Mouse (Mus musculus) thymus, adult 2 months (tissue): ENCODE data around the gene Nexn. TPM values are rescaled to one million over a fixed set of nuclear protein-coding genes. Genes with fewer than 3 reads are reported as not detected.

Experiments
- DNase-seq: peaks from one replicate; pipeline ENCODE4 v3.0.0; 2021
- H3K27ac ChIP-seq: fragments of 200-500 bp; 2 replicates; pipeline ENCODE4 v1.5.1; 2012; ENCODE audit warnings: low read length, control low read depth; ENCODE audit not compliant: control insufficient read depth, insufficient read depth
- H3K27me3 ChIP-seq: fragments of 200-500 bp; 2 replicates; pipeline ENCODE4 v1.6.1; 2012; ENCODE audit warnings: mild to moderate bottlenecking, low read length, moderate library complexity, mixed read lengths; ENCODE audit not compliant: control insufficient read depth, insufficient read depth
- H3K36me3 ChIP-seq: fragments of 200-500 bp; 2 replicates; pipeline ENCODE4 v1.6.1; 2012; ENCODE audit warnings: mild to moderate bottlenecking, low read length, moderate library complexity; ENCODE audit not compliant: control insufficient read depth, insufficient read depth
- H3K4me1 ChIP-seq: fragments of 200-500 bp; replicated peaks from 2 replicates; pipeline ENCODE4 v1.6.1; 2012; ENCODE audit warnings: low read length; ENCODE audit not compliant: control insufficient read depth, insufficient read depth
- H3K4me3 ChIP-seq: fragments of 200-500 bp; 2 replicates; pipeline ENCODE4 v1.5.1; 2012; ENCODE audit warnings: mild to moderate bottlenecking, low read length, control low read depth, moderate library complexity; ENCODE audit not compliant: control insufficient read depth, insufficient read depth
- CTCF ChIP-seq: fragments of 200-500 bp; IDR thresholded peaks from 2 replicates; pipeline ENCODE4 v1.5.1; 2012; ENCODE audit warnings: mild to moderate bottlenecking, control low read depth, low read length, moderate library complexity, borderline replicate concordance; ENCODE audit not compliant: control insufficient read depth, poor library complexity, insufficient read depth; ENCODE audit errors: extremely low read depth
- POLR2A ChIP-seq: fragments of 200-500 bp; IDR thresholded peaks from 2 replicates; pipeline ENCODE4 v1.6.1; 2012; ENCODE audit warnings: mild to moderate bottlenecking, low read length, control low read depth, moderate library complexity; ENCODE audit not compliant: control insufficient read depth, poor library complexity, insufficient read depth; ENCODE audit errors: extremely low read depth
- WGBS: fragments of 180-500 bp; shearing (Covaris S2); methylation state at CpG from one replicate; pipeline ENCODE4 v1.1.7; 2018; 5-methylcytosine and 5-hydroxymethylcytosine counted together
- polyA plus RNA-seq: library from polyadenylated mRNA; depleted of rRNA; stranded (reverse); fragments of >200 nt; gene quantifications from 2 replicates; pipeline ENCODE4 v1.2.3, GENCODE M21; 2012

Gene Nexn
- polyA plus RNA-seq, 1 experiment: 0.31 TPM

DNA sequence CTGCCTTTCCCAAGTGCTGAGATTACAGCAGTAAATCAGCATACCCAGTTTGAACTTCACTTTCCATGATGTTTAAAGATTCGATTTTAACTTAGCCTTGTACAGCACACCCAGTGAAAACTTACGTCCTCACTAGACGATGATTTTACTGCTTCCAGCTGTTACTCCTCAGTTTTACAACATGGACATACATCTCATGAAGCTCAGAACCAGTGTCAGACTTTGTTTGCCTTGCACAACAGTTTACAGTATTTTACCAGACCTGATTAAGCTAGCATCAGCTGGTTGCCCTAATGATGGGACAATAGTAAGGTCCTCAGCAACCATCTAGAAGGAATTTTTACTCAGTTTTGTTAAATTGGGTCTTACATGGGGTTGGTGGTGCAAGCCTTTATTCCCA lies 25.1 kb downstream of the Nexn start:
- WGBS: 93% methylated on average over 3 of the region's 3 CpGs
- Histone ChIP-seq H3K27me3 (no peaks in the 10 kb centered on the region), H3K27ac (no peak overlapping the region), H3K36me3 (peaks cover 15% of the 10 kb centered on the region), H3K4me1 (no peaks in the 10 kb centered on the region), H3K4me3 (no peak overlapping the region)
- no peak for DNase-seq
- no peak for TF ChIP-seq POLR2A
- no peak for TF ChIP-seq CTCF

GRCm38 (mm10) chr3:152239592-152239991 lies 26.6 kb downstream of the Nexn start:
- DNase-seq: no peak
- Histone ChIP-seq H3K36me3 (peaks cover 26% of the 10 kb centered on the region), H3K27me3 (no peaks in the 10 kb centered on the region), H3K4me1 (no peaks in the 10 kb centered on the region), H3K27ac (no peak overlapping the region), H3K4me3 (no peak overlapping the region)
- 96% methylated on average over 1 of the region's 1 CpGs for WGBS
- TF ChIP-seq CTCF (no peak), POLR2A (no peak)

DNA sequence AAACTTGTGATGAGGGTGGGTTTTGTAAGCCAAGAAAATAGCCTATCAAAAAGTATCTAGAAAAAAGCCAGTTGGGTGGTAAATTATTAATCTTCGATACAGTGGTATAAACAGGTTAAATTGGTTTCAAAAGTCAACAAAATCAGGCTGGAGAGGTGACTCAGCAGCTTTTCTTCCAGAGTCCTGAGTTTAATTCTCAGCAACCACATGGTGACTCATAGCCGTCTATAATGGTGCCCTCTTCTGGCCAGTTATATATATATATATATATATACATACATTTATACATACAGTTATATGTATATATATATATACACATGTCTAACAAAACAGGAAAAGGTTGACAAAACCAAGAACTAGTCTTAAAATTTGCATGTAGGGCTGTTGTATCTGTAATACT lies 27.3 kb downstream of the Nexn start:
- Histone ChIP-seq H3K4me1 (no peaks in the 10 kb centered on the region), H3K36me3 (peaks cover 33% of the 10 kb centered on the region), H3K4me3 (no peak overlapping the region), H3K27ac (no peak overlapping the region), H3K27me3 (no peaks in the 10 kb centered on the region)
- 45% methylated on average over 2 of the region's 2 CpGs for WGBS
- DNase-seq: no peak
- TF ChIP-seq POLR2A (no peak), CTCF (no peak)

DNA sequence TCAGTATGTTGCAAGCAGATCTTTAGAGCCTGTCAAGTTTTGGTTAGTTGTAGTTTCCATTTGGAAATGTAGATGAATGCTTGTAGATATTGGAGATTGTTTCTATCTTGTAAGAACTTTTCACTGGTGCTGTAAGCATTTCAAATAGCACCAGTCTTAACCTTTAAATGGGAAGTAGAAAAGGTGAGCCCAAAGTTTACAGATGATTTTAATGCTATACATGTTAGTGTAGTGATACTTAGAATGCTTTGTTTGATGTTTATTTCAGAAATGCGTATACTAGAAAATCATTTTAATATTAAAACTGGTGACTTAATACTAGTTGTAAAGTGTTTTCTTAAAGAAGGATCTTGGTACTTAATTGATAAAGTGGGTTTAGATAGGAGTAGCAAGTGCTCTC lies 30.3 kb downstream of the Nexn start:
- Histone ChIP-seq H3K4me1 (no peaks in the 10 kb centered on the region), H3K27me3 (no peaks in the 10 kb centered on the region), H3K36me3 (peaks cover 57% of the 10 kb centered on the region), H3K27ac (no peak overlapping the region), H3K4me3 (no peak overlapping the region)
- TF ChIP-seq POLR2A: no peak
- no peak for TF ChIP-seq CTCF
- DNase-seq: no peak
- WGBS: 98% methylated on average over 1 of the region's 1 CpGs

DNA sequence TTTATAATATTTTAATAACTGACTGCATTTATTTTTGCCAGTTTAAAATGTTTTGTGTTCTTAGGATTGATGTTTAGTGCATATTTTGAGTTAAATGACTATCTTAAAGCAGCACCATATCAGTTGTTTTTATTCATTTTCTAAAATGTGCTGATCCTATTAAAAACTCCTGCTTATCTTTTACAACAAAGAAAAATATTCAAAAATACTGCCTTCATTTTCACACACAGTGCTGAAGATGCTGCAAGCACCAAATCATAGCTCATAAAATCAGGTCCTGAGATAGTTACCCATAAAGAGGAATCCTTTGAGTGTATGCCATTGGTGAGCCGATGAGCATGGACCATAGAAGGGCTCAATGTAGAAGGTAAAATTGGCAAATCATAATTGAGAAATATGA lies 30.9 kb downstream of the Nexn start:
- 100% methylated on average over 1 of the region's 1 CpGs for WGBS
- TF ChIP-seq POLR2A (no peak), CTCF (no peak)
- no peak overlapping the region for H3K27ac ChIP-seq
- no peak overlapping the region for H3K4me3 ChIP-seq
- no peak for DNase-seq
- no peaks in the 10 kb centered on the region for H3K27me3 ChIP-seq
- peaks cover 63% of the 10 kb centered on the region for H3K36me3 ChIP-seq
- no peaks in the 10 kb centered on the region for H3K4me1 ChIP-seq

GRCm38 (mm10) chr3:152231333-152232100 lies 34.6 kb downstream of the Nexn start:
- no peak for TF ChIP-seq POLR2A
- no peak for TF ChIP-seq CTCF
- DNase-seq: no peak
- no peaks in the 10 kb centered on the region for H3K4me1 ChIP-seq
- 89% methylated on average over 6 of the region's 6 CpGs for WGBS
- H3K27me3 ChIP-seq: no peaks in the 10 kb centered on the region
- no peak overlapping the region for H3K4me3 ChIP-seq
- H3K27ac ChIP-seq: no peak overlapping the region
- H3K36me3 ChIP-seq: peaks cover 87% of the 10 kb centered on the region
